Mouse (Mus musculus) lung, postnatal 0 days (tissue): Measurements from ENCODE around the gene Vegfa.

ENCODE experiments used
- CTCF ChIP-seq: IDR thresholded peaks from 2 replicates; pipeline ENCODE4 v1.5.1; 2016; ENCODE audit warnings: antibody characterized with exemption, mild to moderate bottlenecking
- EP300 ChIP-seq: IDR thresholded peaks from 2 replicates; pipeline ENCODE4 v1.6.1; 2016; ENCODE audit warnings: antibody characterized with exemption, mild to moderate bottlenecking, control low read depth

DNA sequence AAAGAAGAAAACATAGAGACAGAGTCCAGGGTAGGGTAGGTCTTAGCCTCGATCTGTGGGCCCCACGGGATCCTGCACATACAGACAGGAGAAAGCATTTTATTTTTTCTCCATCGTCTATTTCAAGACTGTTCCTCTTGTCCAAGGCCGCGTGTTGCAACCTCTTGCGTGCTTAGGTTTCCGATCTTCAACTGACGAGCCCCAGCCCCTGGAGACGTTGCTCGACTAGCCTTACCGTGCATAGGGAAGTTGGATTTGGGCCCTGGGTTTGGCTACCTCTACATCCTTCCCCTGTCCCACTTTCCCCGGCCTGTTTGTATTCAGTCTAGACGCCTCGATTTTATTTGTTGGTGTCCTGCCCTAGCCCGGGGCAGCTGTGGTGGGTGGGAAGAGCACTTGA, 18.6 kb downstream of the Vegfa start:
- TF ChIP-seq CTCF (no peak), EP300 (no peak)
